Comparison of ENCODE assay signal across 9 mouse cellular contexts in genomic region chr15:62807364-62807763, GRCm38 (mm10).
"Had no signal": no experiment of that assay in that cellular context is flagged by ENCODE, and none has a peak within 500 bp of the region (broad histone marks: within the 10 kb centered on the region; RNA-seq: fewer than 3 reads in every experiment).

No protein-coding gene starts in this region.

- DNase-seq: kidney, adult 8-10 months; kidney, postnatal 25 days; layer of hippocampus, postnatal 36 days; liver; liver, embryonic 13.5 days; liver, postnatal 0 days; thymus, postnatal 14 days had no signal

- ATAC-seq: intestine, postnatal 0 days; liver, postnatal 0 days; midbrain, embryonic 16.5 days had no signal
